Mouse (Mus musculus) midbrain, embryonic 14.5 days (tissue): ENCODE results near the gene Cphx2. TPM values are rescaled to one million over a fixed set of nuclear protein-coding genes. Genes with fewer than 3 reads are reported as not detected.
"Not testable (repeated sequence)": the region's sequence is repeated elsewhere in the genome, so short reads cannot be mapped to it uniquely, and the experiment has no call there.

ENCODE experiments used
- ATAC-seq: fragments of 200-750 bp; cut with Nextera tagmentation; 2 replicates; pipeline ENCODE4 v1.8.0; 2017; ENCODE audit warnings: moderate number of reproducible peaks, moderate library complexity; ENCODE audit not compliant: low FRiP score, low TSS enrichment
- DNase-seq: peaks from one replicate; pipeline ENCODE4 v3.0.0-alpha.2; 2015
- H3K27ac ChIP-seq: fragments of 300-500 bp; sonication (generic); replicated peaks from 2 replicates; pipeline ENCODE4 v1.5.1; 2014; ENCODE audit warnings: mild to moderate bottlenecking, low read depth, low read length, moderate library complexity
- H3K27me3 ChIP-seq: fragments of 300-500 bp; sonication (generic); 2 replicates; pipeline ENCODE4 v1.6.1; 2014; ENCODE audit warnings: low read length, control low read depth, mixed read lengths; ENCODE audit not compliant: control insufficient read depth, insufficient read depth
- H3K36me3 ChIP-seq: fragments of 300-500 bp; sonication (generic); 2 replicates; pipeline ENCODE4 v1.6.1; 2014; ENCODE audit warnings: low read length, control low read depth; ENCODE audit not compliant: control insufficient read depth, insufficient read depth
- H3K4me1 ChIP-seq: fragments of 300-500 bp; sonication (generic); 2 replicates; pipeline ENCODE4 v1.6.1; 2014; ENCODE audit warnings: mild to moderate bottlenecking, antibody characterized with exemption, low read length, control low read depth; ENCODE audit not compliant: control insufficient read depth, insufficient read depth
- H3K4me2 ChIP-seq: fragments of 300-500 bp; sonication (generic); 2 replicates; pipeline ENCODE4 v1.6.1; 2014; ENCODE audit warnings: mild to moderate bottlenecking, low read length, moderate library complexity
- H3K4me3 ChIP-seq: fragments of 300-500 bp; sonication (generic); replicated peaks from 2 replicates; pipeline ENCODE4 v1.5.1; 2014; ENCODE audit warnings: low read depth, low read length
- H3K9ac ChIP-seq: fragments of 300-500 bp; sonication (generic); replicated peaks from 2 replicates; pipeline ENCODE4 v1.6.1; 2014; ENCODE audit warnings: mild to moderate bottlenecking, low read length, moderate library complexity
- H3K9me3 ChIP-seq: fragments of 300-500 bp; sonication (generic); 2 replicates; pipeline ENCODE4 v1.6.1; 2016; ENCODE audit warnings: low read length, control low read depth, mixed read lengths; ENCODE audit not compliant: control insufficient read depth
- WGBS: fragments of 180-500 bp; shearing (Covaris S2); extraction: QIAGEN DNeasy Blood & Tissue Kit; methylation state at CpG from one replicate; pipeline ENCODE4 v1.1.7; 2014; 5-methylcytosine and 5-hydroxymethylcytosine counted together
- polyA plus RNA-seq: library from polyadenylated mRNA; unstranded; fragments of >200 nt; fragmentation: Nextera tagmentation; extraction: Ambion mirVana; gene quantifications from 2 replicates; pipeline ENCODE4 v1.2.1, GENCODE M21; 2014

Gene Cphx2
- polyA plus RNA-seq: not detected in 2 replicates

DNA sequence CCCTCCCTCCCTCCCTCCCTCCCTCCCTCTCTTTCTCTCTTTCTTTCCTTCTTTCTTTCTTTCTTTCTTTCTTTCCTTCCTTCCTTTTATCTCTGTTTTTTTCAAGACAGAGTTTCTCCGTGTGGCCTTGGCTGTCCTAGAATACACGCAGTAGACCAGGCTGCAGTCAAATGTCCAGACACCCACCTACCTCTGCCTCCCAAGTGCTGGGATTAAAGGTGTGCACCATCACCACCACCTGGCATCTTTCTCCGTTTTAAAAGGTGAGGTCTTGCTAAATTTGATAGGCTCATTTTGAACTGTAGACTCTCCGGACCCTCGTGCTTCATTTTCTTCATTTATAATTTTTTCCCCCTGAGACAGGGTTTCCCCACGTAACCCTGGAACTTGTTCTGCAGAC is at the start of gene Cphx2:
Gene Cphx2 (plus strand): TSS at position 301 of the 400 bp plus-strand sequence.
- H3K36me3 ChIP-seq, ATAC-seq, H3K9me3 ChIP-seq, DNase-seq, H3K4me2 ChIP-seq, H3K4me3 ChIP-seq, H3K27me3 ChIP-seq, H3K9ac ChIP-seq, H3K27ac ChIP-seq, H3K4me1 ChIP-seq: not testable (repeated sequence)
- WGBS: no CpG with 5 or more reads among the region's 6 CpGs

DNA sequence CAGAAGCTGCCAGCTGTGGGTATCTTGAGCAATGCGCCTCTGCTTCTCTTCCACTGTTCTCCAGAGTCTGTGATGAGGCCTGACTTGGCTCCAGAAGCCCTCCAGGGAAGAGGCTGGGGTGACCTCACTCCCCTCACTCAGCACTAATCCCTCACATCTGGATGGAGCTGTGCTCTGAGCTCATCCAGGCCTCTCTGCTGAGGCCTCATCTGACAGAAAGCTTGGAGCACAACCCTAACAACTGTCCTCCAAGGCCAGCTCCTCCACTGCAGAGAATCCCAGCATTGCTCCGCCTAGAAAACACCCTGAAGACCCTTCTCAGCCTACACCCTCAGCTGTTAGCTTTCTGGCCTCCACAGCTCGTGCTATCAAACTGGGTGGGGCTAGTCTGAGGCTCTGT is 47.0 kb upstream of the Cphx2 start:
- not testable (repeated sequence) for H3K27ac ChIP-seq, H3K4me2 ChIP-seq, H3K27me3 ChIP-seq, ATAC-seq, H3K36me3 ChIP-seq, DNase-seq, H3K9me3 ChIP-seq, H3K9ac ChIP-seq, H3K4me3 ChIP-seq, H3K4me1 ChIP-seq
- WGBS: no CpG with 5 or more reads among the region's 3 CpGs

DNA sequence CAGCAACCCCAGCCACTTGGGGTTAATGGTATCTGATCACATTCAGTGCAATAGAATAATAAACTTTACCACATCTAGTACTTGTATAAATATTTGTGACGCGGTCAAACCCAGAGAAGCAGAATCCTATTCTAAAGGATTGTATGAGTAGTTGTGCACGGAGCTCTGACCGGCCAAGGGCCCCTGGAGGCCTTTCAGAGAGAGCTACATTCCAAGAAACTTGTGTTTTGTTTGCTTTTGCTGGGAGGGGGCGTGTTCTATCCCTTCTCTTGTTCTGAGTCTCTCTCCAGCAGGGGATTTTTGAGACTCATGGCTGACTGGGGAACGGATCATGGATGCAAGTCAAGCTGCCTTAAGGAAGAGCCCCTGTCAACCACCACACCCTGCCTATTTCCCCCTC is 45.9 kb upstream of the Cphx2 start:
- not testable (repeated sequence) for H3K4me3 ChIP-seq, DNase-seq, H3K4me2 ChIP-seq, H3K27ac ChIP-seq, H3K9ac ChIP-seq, H3K27me3 ChIP-seq, H3K9me3 ChIP-seq, H3K4me1 ChIP-seq, H3K36me3 ChIP-seq, ATAC-seq
- WGBS: no CpG with 5 or more reads among the region's 6 CpGs

DNA sequence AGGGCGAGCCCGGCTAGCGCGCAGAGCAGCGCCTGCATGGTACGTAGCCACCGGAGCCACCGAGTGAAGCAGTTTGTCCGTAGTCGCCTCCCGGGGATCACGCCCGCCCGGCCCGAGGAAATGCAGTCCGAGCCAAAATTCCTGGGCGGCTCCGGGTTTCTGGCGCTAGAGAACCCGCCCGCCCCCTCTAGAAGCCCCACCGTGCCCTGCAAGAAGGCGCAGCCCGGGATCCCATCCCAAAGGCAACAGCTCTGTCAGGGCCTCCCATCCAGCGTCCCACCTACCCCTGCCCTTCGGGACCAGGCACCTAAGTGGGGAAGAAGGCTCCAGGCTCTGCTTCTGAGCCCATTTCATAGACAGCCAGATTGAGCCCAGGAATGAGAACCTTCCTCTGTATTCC is 38.7 kb upstream of the Cphx2 start, which contains the start of gene Gm9780:
Gene Gm9780 (minus strand): TSS at position 101 of the 400 bp plus-strand sequence.
- H3K9ac ChIP-seq, H3K27ac ChIP-seq, H3K36me3 ChIP-seq, H3K4me1 ChIP-seq, DNase-seq, H3K9me3 ChIP-seq, H3K4me2 ChIP-seq, H3K4me3 ChIP-seq, H3K27me3 ChIP-seq, ATAC-seq: not testable (repeated sequence)
- no CpG with 5 or more reads among the region's 26 CpGs for WGBS

DNA sequence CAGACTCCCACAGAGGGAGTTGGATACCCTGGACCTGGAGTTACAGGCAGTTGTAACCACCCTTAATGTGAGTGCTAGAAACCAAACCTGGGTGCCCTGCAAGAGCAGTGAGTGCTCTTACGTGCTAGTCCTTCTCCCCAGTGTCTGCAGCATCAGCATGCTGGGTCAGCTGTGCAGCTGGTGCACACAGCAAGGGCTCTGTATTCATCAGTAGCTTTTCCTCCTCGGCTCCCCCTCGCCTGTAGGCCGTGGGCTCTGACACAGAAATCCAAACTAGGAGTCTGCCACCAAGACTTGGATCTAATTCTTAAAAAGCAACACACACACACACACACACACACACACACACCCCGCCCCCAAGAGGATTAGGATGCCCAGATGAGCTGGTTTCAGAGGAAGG is 36.3 kb upstream of the Cphx2 start:
- not testable (repeated sequence) for H3K4me1 ChIP-seq, H3K36me3 ChIP-seq

DNA sequence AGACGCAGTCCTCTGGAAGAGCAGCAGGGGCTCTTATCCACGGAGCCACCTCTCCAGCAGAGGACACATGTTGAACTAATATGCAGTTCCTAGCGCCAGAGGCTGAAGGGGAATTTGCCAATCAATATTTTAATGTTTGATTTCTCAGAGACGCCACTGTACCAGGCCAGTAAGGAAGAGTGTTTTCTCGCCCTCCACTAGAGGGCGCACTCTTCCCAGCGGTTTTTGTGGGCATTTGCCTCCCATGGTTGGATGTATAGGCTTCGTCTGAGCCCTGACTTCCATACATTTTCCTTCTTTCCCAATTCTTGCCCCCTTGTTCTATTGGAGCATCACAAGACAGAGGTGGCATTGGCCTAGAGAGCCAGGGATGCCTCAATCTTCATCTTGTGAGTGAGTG is 34.3 kb upstream of the Cphx2 start:
- H3K36me3 ChIP-seq, ATAC-seq, H3K4me3 ChIP-seq, H3K4me2 ChIP-seq, H3K4me1 ChIP-seq, H3K9ac ChIP-seq, H3K27ac ChIP-seq, H3K9me3 ChIP-seq, DNase-seq, H3K27me3 ChIP-seq: not testable (repeated sequence)
- no CpG with 5 or more reads among the region's 8 CpGs for WGBS

More for the DNA sequence above, 36.3 kb upstream of the Cphx2 start:
- not testable (repeated sequence) for H3K9me3 ChIP-seq, H3K4me3 ChIP-seq, DNase-seq, H3K27me3 ChIP-seq, H3K4me2 ChIP-seq, H3K9ac ChIP-seq, H3K27ac ChIP-seq, ATAC-seq
- no CpG with 5 or more reads among the region's 5 CpGs for WGBS

DNA sequence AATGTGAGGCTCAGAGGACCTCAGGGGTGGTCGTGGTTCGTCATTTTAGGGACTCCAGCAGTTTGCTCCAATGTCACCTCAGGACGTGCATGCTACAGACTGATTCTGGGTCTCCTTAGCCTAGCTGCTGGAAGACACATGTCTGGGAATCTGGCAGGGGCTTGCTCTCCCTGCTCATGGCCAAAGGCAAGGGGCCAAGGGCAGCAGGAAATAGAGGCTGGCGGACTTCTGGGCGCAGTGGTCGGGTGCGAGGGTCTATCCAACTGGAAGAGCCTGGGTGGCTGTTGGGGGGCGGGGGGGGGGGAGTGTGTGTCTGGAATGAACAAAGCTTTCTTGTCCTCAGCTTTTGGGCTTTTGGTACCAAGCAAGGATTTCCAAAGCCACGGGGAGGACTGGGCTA is 32.5 kb upstream of the Cphx2 start:
- H3K9ac ChIP-seq, DNase-seq, H3K27me3 ChIP-seq, H3K9me3 ChIP-seq, ATAC-seq, H3K4me2 ChIP-seq, H3K4me1 ChIP-seq, H3K4me3 ChIP-seq, H3K27ac ChIP-seq, H3K36me3 ChIP-seq: not testable (repeated sequence)
- WGBS: no CpG with 5 or more reads among the region's 9 CpGs

DNA sequence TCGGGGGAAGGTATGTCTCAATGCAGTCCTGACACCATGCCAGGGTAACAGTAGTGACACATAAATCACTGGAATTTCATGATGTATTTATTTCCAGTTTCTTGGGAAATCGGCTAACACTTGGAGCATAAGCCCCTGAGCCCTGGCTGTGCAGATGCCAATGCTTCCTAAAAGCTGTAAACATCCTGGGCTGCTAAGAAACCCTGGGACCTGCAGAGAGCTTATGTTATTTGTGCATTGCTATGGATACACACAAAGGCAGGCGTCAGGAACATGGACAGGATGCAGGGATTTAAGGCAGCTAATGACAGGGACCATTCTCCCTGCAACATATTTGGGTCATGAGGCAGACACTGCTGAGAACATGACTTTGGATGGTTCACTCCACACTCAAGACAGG is 23.1 kb upstream of the Cphx2 start:
- no CpG with 5 or more reads among the region's 3 CpGs for WGBS
- not testable (repeated sequence) for H3K9ac ChIP-seq, H3K4me1 ChIP-seq, DNase-seq, H3K27ac ChIP-seq, H3K36me3 ChIP-seq, H3K27me3 ChIP-seq, H3K4me3 ChIP-seq, ATAC-seq, H3K9me3 ChIP-seq, H3K4me2 ChIP-seq

DNA sequence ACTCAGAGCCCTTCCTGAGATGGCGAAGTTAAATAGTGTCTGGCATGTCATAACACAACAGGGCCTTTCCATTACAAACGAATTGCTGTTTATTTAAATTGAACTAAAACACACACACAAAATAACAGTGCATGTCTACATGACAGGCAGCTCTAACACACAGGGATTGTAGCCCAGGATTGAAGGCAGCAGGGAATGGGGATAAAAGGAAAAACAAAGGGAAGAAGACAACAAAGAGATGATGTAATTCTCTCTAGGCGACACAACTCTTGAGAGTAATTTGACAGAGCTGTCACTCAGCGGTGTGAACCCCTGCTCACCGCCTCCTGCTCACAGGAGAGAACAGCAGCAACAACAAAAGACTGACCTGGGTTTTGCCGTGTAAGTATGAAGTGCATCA is 22.0 kb upstream of the Cphx2 start:
- not testable (repeated sequence) for H3K4me1 ChIP-seq, H3K4me3 ChIP-seq, H3K27ac ChIP-seq, H3K4me2 ChIP-seq, ATAC-seq, H3K9ac ChIP-seq, H3K9me3 ChIP-seq, H3K27me3 ChIP-seq, H3K36me3 ChIP-seq, DNase-seq
- no CpG with 5 or more reads among the region's 6 CpGs for WGBS
